Mouse (Mus musculus) megakaryocyte, embryonic 14.5 days (primary cell): ENCODE results near the gene Tmc2.

Experiments used
- FLI1 ChIP-seq: IDR thresholded peaks from 2 replicates; pipeline ENCODE4 v1.6.1; 2012; ENCODE audit warnings: low read length, inconsistent platforms, mixed read lengths
- GATA1 ChIP-seq: IDR thresholded peaks from 3 replicates; pipeline ENCODE4 v1.6.1; 2012; ENCODE audit warnings: mixed read lengths, low read length, inconsistent platforms, borderline replicate concordance

DNA sequence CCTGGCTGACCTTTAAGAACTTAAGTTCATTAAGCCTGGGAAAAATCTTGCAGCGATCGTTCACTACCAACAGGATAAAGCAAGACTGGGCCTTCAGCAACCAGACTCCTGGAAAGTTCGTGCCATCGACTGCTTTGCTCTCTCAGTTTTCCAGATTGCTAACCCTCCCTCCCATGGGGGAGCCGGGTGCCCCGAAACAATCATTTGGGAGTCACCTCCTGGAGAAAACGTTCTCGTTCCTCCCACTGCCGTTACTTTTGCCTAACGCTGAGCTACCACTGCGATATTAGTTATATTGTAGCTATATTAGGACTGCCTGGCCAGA lies 16.7 kb upstream of the Tmc2 start:
- TF ChIP-seq GATA1 (no peak), FLI1 (no peak)
